Mouse (Mus musculus) spleen, postnatal 10 days (tissue): ENCODE measurements around the gene Dcun1d2.

Experiments
- DNase-seq, 2 experiments: peaks; one replicate each; pipeline ENCODE4 v3.0.0; 2021 to 2022; ENCODE audit warnings: low spot score in 2 of 2

Dcun1d2 gene

GRCm38 (mm10) chr8:13206290-13206689, 81.6 kb downstream of the Dcun1d2 start:
- DNase-seq, result no peak
